Mouse (Mus musculus): ENCODE results near the gene Gm14412.
"Not testable (repeated sequence)": the region's sequence is repeated elsewhere in the genome, so short reads cannot be mapped to it uniquely, and the experiment has no call there.

Gm14412 gene

GRCm38 (mm10) chr2:177324257-177324733, at the start of gene Gm14412:
Gm14412 (minus strand) TSS chr2:177324307.
- DNase-seq (ENCODE audit: low read depth, low spot score): not testable (repeated sequence)

- DNase-seq (ENCODE audit: low read depth, low spot score): not testable (repeated sequence)
These were observed 5.7 kb upstream of the Gm14412 start for GRCm38 (mm10) chr2:177329661-177330292.

- peak; percentile 2 for DNase-seq (ENCODE audit: low read depth, low spot score)
These were observed 2.7 kb downstream of the Gm14412 start for GRCm38 (mm10) chr2:177321361-177321760.

- DNase-seq (ENCODE audit: low read depth, low spot score): not testable (repeated sequence)
These were observed 3.3 kb downstream of the Gm14412 start for GRCm38 (mm10) chr2:177320786-177321320.

GRCm38 (mm10) chr2:177318996-177319395, 5.1 kb downstream of the Gm14412 start:
- DNase-seq (ENCODE audit: low read depth, low spot score): no peak

DNA sequence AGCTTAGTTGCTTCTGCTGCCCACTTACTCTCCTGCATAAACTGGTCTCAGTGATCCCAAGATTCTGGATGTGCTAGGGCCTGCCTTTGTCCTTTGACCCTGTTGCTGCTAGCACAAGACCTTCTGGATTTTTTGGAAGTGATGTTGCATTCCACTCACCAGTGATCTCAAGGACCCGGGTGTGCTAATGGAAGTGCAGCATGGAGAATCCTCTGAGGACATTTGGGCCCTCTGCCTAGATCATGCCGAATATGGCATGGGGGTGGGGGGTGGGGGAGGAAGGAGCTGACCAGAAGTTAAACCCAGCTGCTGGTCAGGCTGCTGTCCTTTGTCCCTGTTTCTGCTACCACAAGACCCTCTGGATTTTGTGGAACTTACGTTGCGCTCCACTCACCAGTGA, 14.5 kb downstream of the Gm14412 start:
- DNase-seq (ENCODE audit: low read depth, low spot score): not testable (repeated sequence)

- not testable (repeated sequence) for DNase-seq (ENCODE audit: low read depth, low spot score)
These were observed 19.1 kb downstream of the Gm14412 start for GRCm38 (mm10) chr2:177304980-177305379.

- DNase-seq (ENCODE audit: low read depth, low spot score): not testable (repeated sequence)
These were observed 40.4 kb downstream of the Gm14412 start for GRCm38 (mm10) chr2:177283701-177284100.

- not testable (repeated sequence) for DNase-seq (ENCODE audit: low read depth, low spot score)
These were observed 46.4 kb downstream of the Gm14412 start for GRCm38 (mm10) chr2:177277754-177278153.

DNA sequence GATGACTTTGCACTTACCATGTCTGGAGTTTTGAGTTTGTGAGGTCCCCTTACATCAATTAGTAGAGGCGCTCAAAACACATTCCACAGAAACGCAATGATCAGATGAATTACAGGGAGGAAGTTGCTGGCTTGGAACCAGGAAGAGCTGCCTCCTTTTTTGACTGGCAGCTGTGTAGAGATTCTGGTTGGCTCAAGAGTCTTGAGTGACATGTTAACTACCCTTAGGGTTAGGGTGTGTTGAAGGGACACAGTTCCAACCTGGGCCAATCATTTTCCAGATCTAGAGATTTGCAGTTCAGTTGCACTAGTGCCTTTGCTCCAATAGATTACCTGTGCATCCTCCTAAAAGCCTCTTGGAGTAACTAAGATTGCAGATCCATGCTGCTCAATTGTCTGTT, 51.9 kb downstream of the Gm14412 start:
- not testable (repeated sequence) for DNase-seq (ENCODE audit: low read depth, low spot score)

- DNase-seq (ENCODE audit: low read depth, low spot score): not testable (repeated sequence)
These were observed 57.2 kb downstream of the Gm14412 start, which contains the start of gene Gm14409 for GRCm38 (mm10) chr2:177266936-177267335. Gm14409 (minus strand) TSS chr2:177267036.
